In genomic region chr15:25932937-25933684, GRCm38 (mm10) we compare ENCODE assay signal across 8 mouse cellular contexts. TPM values are rescaled to one million over a fixed set of nuclear protein-coding genes. Genes with fewer than 3 reads are reported as not detected.
A peak's percentile ranks its signal among the peaks of the same experiment; 100 is the strongest.
DNase-seq lines count a peak whose midpoint lies in the region; ATAC-seq and TF ChIP-seq lines count a peak whose summit lies in the region.

No protein-coding gene starts in this region.

- peak overlapping the region; percentile 98 for H3K27ac ChIP-seq in liver, adult 2 months (replicated peaks; ENCODE audit: insufficient read depth, low read depth, low read length)
- no peak overlapping the region for H3K27ac ChIP-seq in liver, embryonic 12.5 days
- H3K27ac ChIP-seq in midbrain, embryonic 16.5 days (ENCODE audit: low read length), result no peak overlapping the region

- no peak for ATAC-seq in liver, embryonic 12.5 days
- no peak for ATAC-seq in midbrain, embryonic 16.5 days

- peaks cover 19% of the 10 kb centered on the region for H3K4me1 ChIP-seq in liver, adult 2 months (ENCODE audit: control insufficient read depth, insufficient read depth, low read length)
- peaks cover 16% of the 10 kb centered on the region for H3K4me1 ChIP-seq in liver, embryonic 12.5 days
- peaks cover 22% of the 10 kb centered on the region for H3K4me1 ChIP-seq in megakaryocyte, embryonic 14.5 days
- H3K4me1 ChIP-seq in midbrain, embryonic 16.5 days (ENCODE audit: control insufficient read depth, insufficient read depth, low read length), result no peaks in the 10 kb centered on the region

- WGBS in liver, adult 2 months, result 8% methylated on average over 16 of the region's 16 CpGs
- 48% methylated on average over 16 of the region's 16 CpGs for WGBS in liver, embryonic 12.5 days (ENCODE audit: insufficient replicate concordance)
- WGBS in midbrain, embryonic 16.5 days, result 63% methylated on average over 16 of the region's 16 CpGs

- no peak overlapping the region for H3K4me2 ChIP-seq in liver, embryonic 12.5 days
- H3K4me2 ChIP-seq in midbrain, embryonic 16.5 days (ENCODE audit: low read length), result no peak overlapping the region

- peak overlapping the region; percentile 74 for H3K9ac ChIP-seq in liver, adult 2 months (ENCODE audit: low read depth, low read length)
- H3K9ac ChIP-seq in liver, embryonic 12.5 days, result no peak overlapping the region
- no peak overlapping the region for H3K9ac ChIP-seq in midbrain, embryonic 16.5 days (ENCODE audit: low read depth, low read length)

- H3K9me3 ChIP-seq in liver, embryonic 12.5 days (replicated peaks), result no peaks in the 10 kb centered on the region
- no peaks in the 10 kb centered on the region for H3K9me3 ChIP-seq in megakaryocyte, embryonic 14.5 days
- H3K9me3 ChIP-seq in midbrain, embryonic 16.5 days (replicated peaks; ENCODE audit: control insufficient read depth, low read length, poor library complexity, severe bottlenecking), result no peaks in the 10 kb centered on the region

- no peaks in the 10 kb centered on the region for H3K27me3 ChIP-seq in liver, adult 2 months (ENCODE audit: control insufficient read depth, insufficient read depth, low read length)
- no peaks in the 10 kb centered on the region for H3K27me3 ChIP-seq in liver, embryonic 12.5 days (replicated peaks)
- H3K27me3 ChIP-seq in megakaryocyte, embryonic 14.5 days (replicated peaks), result peaks cover 3% of the 10 kb centered on the region
- no peaks in the 10 kb centered on the region for H3K27me3 ChIP-seq in midbrain, embryonic 16.5 days (ENCODE audit: control insufficient read depth, insufficient read depth, low read depth, low read length)

- H3K4me3 ChIP-seq in liver, adult 2 months (ENCODE audit: insufficient read depth, low read depth, low read length), result peak overlapping the region; percentile 54
- no peak overlapping the region for H3K4me3 ChIP-seq in liver, embryonic 12.5 days
- H3K4me3 ChIP-seq in megakaryocyte, embryonic 14.5 days (replicated peaks), result peak overlapping the region; percentile 71
- H3K4me3 ChIP-seq in midbrain, embryonic 16.5 days (ENCODE audit: low read depth, low read length), result no peak overlapping the region

- H3K36me3 ChIP-seq in liver, adult 2 months (ENCODE audit: control insufficient read depth, insufficient read depth, low read length), result no peaks in the 10 kb centered on the region
- no peaks in the 10 kb centered on the region for H3K36me3 ChIP-seq in liver, embryonic 12.5 days
- no peaks in the 10 kb centered on the region for H3K36me3 ChIP-seq in megakaryocyte, embryonic 14.5 days (replicated peaks; ENCODE audit: low read length)
- no peaks in the 10 kb centered on the region for H3K36me3 ChIP-seq in midbrain, embryonic 16.5 days (ENCODE audit: control insufficient read depth, insufficient read depth, low read length)

- no peak for TF ChIP-seq CTCF in liver, adult 2 months (IDR thresholded peaks at IDR 0.05; ENCODE audit: low read depth, low read length)

- TF ChIP-seq POLR2A in liver, adult 2 months (IDR thresholded peaks at IDR 0.05; ENCODE audit: extremely low read depth, insufficient read depth, low read length), result peak; percentile 24; the same call in 1 of the 2 replicates

- H3K79me2 ChIP-seq in liver, adult 2 months (ENCODE audit: control insufficient read depth, insufficient read depth, low read length), result peaks cover 9% of the 10 kb centered on the region; the same call in 1 of the 2 replicates

- DNase-seq in liver, adult 2 months (ENCODE audit: extremely low read depth, low read depth, low spot score), result peak; percentile 98
- peak; percentile 95 to 98 for DNase-seq in adrenal gland, adult (ENCODE audit: inconsistent age in 2 of 2, low spot score in 1 of 2)
- peak; percentile 37 for DNase-seq in gastrocnemius, postnatal 10 days
- DNase-seq in kidney, adult 18-20 months, result peak; percentile 87
- no peak for DNase-seq in layer of hippocampus, adult 9-11 months

RNA-seq across cellular contexts. Expression of gene Zfp622, which starts 51.1 kb away (rescaled TPM):
- total RNA-seq in liver, adult 2 months (2014; rRNA removed), result 15.4 and 16.4 TPM in 2 replicates
- polyA plus RNA-seq in liver, adult 2 months (2012; rRNA removed), result 12.2 and 12.8 TPM in 2 replicates
- 25.5 and 25.9 TPM in 2 replicates for polyA plus RNA-seq in liver, embryonic 12.5 days (2016; fragmentation: Nextera tagmentation; extraction: Ambion mirVana)
- 10 to 100 TPM; 29.5 to 32.4 TPM for total RNA-seq in gastrocnemius, postnatal 10 days (2021)
- polyA plus RNA-seq in megakaryocyte, embryonic 14.5 days (2012; ENCODE audit: insufficient read depth, low replicate concordance), result 30.6 and 36.8 TPM in 2 replicates
- polyA plus RNA-seq in midbrain, embryonic 16.5 days (2015; fragmentation: Nextera tagmentation; extraction: Ambion mirVana), result 26.3 and 28.2 TPM in 2 replicates

Comparison
In these comparisons a context has a peak if more than half of its experiments do, and no peak if none do; other contexts are left out.
1. H3K4me3 ChIP-seq: peak in liver, adult 2 months (single experiment) and megakaryocyte, embryonic 14.5 days (single experiment); none in liver, embryonic 12.5 days (single experiment) and midbrain, embryonic 16.5 days (single experiment).